Mouse (Mus musculus) cerebellum, postnatal 10 days (tissue): ENCODE results near the gene C1qtnf3.

Experiments
- DNase-seq, 2 experiments: peaks; one replicate each; pipeline ENCODE4 v3.0.0; 2021; ENCODE audit warnings: mixed read lengths in 2 of 2

C1qtnf3 gene

DNA sequence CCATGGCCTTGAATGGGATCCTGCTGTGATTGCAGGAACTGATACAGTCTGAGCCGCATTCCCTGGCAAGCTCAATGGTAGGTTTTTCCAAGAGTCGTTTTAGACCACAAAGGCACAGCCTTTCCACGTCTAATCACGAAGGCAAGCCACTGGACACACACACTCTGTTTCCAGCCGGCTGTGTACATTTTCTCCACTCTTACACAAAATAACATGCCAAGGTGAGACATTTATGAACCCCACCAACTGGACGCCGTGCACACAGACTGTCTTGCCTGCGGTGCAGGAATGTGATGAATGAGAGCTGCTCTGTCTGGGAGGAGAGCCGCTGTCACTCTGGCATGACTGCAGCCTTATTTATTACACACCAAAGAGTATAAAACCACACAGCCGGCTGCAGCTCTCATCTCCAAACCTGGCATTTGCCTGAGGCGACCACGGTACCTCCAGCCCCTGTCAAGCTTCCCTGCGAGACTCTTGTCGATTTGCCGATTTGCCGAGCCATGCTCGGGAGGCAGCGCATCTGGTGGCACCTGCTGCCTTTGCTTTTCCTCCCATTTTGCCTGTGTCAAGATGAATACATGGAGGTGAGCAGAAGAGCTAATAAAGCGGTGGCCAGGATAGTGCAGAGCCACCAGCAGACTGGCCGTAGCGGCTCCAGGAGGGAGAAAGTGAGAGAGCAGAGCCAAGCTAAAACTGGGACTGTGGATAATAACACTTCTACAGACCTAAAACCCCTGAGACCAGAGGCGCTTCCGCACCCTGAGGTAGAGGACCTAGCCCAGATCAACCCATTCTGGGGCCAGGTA lies at the start of gene C1qtnf3:
Gene C1qtnf3, plus strand, starts transcription at position 382 of the 809 bp plus-strand sequence.
- DNase-seq, result peak; percentile 38 to 40

DNA sequence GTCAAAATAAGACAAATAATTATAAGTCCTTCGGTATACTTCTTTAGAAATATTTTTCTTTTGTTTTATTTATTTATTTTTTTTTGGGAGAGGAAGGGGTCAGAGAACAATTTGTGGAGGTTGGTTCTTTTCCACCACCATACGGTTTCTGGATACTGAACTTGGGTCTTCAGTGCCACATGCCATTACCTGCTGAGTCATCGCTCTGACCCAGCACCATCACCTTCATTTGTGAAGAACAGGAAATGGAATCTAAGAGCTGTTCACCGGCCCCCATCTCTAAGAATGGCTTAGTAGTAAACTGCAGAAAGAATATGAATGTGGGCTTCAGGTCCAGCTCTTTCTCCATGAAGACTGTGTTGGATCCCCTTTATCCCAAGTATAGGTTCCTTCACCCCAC lies 49.8 kb upstream of the C1qtnf3 start:
- DNase-seq, result no peak

DNA sequence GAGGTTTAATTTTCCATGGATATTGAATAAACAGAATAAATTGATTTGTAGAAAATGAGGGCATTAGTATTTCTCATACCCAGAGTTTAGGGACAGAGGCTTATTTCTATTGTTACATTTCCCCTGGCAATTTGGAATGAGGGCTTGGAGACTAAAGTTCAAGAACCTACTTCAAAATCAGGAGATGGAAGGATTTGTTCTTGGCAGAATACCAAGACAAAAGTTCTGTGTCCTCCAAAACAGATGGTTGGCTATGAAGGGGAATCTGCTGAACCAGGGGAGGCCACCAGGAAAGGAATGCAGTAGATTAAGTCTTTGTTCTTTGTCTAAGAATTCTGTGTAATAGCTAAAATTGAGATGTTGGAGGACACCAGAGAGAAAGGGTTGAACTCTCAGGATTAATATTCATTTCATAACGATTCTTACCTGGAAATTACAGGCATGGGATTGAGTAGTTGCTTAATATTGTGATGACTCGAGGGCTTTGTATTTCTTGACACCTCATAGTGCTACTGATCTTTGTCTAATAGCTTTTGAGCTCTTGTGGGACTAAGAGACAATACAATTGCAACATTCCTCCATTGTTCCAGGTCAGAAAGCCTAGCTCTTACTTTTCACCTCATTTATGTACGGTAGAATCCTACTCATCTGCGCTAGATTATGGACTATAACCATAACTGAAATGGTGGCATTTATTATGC lies 35.4 kb upstream of the C1qtnf3 start:
- no peak for DNase-seq

DNA sequence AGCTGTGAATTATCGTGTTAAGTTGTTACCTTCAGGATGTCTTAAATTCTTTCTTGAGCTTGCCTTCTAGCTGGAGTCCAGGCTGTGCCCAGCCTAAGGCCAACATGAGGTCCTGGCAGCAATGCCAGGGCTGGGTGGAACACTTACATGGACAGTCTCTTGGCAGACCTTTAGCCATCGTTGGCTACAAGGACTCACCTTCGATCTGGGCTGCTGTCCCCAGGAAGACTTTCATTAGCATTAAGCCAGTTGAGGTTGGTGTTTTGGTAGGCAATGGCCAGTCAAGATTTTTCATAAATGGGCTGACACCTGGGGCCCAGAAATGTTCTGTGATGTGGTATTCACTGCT lies 34.8 kb upstream of the C1qtnf3 start:
- peak in 1 of 2 experiments; percentile 8 for DNase-seq

DNA sequence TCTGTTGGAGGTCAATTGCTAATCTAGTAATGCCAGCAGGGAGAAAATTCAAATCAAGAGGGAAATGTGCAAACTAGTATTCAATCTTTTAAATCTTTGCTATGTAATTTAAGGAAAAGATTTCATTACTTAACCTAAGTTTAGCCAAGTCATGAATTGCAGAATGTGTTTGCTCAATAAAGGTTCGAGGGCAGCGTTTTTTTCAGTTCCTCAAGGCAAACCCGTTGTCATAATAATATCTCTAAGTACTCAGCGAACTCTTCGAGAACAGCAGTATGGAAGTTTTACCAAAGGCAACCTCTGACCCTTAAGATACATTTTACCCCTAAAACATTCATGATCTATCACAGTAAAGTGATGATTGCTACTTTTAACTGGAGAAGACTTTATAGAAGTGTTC lies 31.9 kb upstream of the C1qtnf3 start:
- DNase-seq, result no peak

DNA sequence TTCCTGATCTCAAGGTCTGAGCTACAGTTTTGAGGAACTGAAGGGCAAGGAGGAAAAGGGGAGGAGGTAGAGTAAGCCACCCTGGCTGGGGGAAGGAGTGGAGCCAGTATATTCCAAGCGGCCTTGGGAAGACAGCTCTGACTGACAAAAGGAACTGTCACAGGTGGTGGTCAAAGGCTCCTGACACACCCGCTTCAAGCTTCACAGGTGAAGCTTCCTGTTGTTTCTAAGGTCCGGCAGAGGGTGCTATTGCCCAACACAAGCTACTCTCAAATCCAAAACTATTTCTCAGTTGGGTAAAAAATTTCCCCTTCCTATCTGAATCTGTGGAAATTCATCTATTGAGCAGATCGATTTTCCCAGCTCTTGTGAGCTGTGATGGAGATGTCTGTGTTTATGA lies 31.1 kb upstream of the C1qtnf3 start:
- DNase-seq, result peak; percentile 16 to 25

DNA sequence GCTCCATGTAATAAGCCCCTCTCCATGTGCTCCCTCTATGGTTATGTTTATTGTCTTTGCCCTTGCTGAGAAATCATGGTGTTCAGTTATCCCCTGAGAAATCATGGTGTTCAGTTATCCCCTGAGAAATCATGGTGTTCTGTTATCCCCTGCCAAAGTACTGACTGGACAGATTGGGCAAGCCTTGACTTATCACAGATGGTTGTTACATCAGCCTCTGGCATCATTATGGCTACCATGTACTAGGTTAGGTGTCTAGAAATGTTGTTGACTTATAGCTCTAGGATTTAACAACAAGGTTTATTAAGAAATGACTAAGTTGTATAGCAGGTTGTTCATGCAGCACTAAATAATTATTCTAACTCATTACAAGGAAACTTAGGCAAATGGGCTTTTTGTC lies 30.1 kb upstream of the C1qtnf3 start:
- peak in 1 of 2 experiments; percentile 12 for DNase-seq

DNA sequence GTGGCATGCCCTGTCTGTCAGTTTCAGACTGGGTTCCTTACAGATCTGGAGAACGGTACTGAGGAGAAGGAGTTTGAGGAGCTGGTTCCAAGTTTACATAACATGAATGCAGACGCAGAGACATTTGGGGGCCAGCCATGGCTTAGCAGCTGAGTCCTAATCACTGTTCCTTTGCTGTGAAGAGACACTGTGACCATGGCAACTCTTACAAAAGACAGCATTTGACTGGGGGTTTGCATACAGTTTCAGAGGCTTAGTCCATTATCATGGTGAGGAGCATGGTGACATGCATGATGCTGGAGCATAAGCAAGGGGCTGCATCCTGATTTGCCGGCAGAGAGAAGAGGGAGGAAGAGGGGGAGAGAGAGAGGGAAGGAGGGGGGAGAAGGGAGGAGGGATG lies 29.6 kb upstream of the C1qtnf3 start:
- peak; percentile 10 to 15 for DNase-seq

DNA sequence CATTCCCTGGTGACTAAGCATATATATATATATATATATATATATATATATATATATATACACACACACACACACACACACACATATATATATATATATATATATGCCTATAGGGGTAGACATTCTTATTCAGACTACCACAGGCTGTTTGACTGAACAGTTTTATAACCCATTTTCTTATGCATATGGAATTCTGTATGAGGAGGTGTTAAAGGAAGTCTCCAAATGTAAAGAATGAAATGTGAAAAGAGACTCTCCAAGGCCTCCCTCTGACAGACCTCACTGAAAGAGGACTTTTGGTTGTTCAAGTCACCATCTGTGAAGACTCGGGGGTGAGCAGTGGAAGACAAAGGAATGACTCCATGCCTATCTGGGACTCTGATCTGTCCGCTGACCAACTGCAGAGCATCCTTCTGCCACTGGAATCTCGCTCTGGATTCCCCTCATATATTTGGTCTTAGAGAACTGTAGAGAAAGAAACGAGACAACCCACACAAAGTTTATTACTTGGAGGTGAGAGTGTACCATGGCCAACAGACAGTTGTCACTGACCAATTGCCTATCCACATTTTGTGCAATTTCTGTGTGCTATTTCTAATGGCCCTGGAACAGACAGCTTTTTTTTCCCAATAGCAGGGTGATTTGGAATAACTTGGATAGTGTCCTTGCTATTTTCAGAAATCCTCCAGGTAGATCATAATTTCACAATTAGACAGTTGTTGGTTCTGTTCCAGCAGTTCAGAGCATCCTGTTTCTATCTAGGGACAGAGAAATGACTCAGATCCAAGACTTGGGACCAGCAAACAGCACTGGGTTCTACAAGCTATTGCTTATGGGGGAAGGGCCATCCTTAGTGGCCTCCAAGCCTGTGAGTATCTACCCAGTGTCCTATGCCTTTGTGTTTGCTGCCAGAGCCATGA lies 28.8 kb upstream of the C1qtnf3 start:
- peak; percentile 43 to 45 for DNase-seq

DNA sequence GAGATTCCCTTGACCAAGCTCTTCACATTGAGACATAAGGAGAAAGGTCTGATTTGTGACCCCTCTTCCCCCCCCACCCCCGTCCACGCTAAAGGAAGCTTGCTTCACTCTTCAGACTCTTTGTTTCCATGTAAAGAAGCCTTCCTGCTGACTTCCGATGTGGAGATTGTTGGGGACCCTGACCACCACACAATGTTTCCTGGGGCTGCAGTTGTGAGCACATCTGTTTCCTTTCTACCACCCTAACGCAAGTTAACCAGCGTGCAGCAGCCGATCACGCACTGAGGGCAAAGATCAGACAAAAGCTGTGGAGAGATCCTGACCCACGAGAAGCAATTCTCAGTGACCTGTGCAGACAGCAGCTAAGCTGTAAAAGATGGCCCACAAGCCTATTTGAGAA lies 24.8 kb upstream of the C1qtnf3 start:
- DNase-seq, result no peak

DNA sequence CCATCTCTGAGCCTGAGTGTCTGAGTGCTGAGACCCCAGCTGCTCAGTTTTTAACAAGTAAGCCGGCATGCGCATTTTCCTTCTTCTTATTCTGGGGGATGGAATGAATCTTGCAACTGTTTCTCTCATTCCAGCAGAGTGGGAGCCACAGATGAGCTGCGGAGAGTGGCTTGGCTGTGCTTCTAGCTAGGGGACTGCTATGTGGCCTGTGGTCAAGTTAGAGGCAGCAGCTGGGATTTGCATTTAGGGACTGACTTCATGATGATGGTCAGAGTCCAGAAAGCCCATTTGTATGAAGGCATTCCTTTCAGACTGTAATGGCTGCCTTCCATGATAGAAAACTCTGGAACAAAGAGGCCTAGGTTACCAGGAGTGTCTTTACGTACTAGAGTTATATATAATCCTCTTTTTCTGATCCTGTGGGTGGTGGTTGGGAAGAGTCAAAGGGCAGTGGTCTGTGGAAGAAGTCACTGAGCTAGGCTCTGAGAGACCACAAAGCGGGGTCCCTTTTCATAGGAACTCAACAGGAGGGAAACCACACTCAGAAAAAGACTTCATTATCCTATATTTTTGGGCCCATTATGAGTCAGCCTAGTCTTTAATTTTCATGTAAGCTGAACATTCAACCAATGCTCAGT lies 23.4 kb upstream of the C1qtnf3 start:
- no peak for DNase-seq

DNA sequence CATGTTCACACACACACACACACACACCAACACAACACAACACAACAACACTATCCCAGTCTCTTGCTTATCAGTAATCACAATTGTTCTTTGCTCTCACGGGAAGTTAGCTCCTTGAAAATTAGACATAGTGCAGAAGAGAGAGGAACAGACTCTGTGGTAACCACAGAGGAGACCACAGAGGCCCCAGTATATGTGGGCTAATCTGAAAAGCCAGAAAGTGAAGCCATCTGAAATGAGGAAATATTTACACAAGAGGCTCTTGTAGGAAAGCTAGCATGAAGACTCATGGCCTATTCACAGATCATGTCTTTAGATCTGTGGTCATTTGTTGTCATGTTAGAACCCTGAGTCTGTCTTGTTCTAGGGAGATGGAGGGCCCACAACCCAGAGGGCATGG lies 18.2 kb upstream of the C1qtnf3 start:
- no peak for DNase-seq

DNA sequence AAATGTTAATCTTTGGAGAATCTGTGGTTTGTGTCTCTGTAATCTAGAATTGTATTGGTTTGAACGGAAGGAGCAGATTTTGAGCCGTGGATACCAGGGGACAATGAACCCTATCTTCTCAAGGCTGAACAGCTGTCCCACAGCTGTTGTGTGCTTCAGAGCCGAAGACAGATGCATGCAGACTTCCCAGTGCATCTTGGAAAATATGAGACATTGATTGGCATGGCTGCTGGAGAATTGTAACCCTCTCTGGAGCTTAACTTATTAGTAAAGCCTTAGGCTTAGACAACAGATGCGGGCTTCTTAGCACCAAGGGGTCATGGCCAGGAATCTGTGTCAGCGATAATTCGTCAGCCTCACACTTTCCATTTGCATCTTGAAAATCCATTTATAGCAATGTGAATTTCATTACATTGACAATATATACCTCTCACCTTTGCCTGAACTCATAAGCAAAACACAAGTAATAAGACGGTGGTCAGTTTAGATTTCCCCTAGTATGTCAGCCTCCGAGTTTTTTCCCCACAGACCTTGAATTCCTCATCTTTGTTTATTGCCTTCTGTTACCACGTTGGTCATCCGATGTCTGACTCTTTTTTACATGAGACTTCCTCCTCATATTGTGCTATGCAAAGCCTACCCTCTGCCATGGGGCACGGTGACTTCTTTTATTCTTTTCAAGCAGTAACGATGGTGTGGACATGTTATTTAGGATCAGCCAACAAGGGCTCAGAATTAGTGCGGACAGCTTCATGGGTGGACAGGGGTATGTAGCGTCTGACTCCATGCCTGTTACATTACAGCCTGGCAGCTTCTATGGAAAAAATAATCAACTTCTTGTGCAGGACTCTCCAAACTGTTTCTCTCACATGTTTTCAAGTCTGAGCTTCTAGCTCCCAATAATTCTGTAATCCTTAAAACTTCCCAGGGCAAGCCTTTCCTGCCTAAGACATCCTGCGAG lies 11.7 kb upstream of the C1qtnf3 start:
- no peak for DNase-seq

DNA sequence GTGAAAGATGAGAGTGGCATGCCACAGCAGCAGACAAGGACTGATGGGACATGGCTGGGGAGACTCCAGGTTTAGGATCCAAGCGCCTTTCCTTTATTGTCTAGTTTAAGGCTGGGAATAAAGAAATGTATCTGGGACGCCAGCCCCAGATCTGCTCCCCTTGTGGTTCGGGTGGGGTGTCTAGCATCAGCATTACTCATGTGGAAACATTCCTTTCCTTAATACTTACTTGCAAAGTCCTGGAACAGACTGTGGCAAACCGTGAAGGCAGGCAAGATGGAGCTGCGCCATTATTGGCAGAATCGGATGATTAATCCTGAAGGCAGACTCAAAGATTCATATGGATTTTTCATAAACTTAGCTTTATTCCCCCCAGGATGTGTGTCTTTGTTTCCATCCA lies 10.2 kb upstream of the C1qtnf3 start:
- DNase-seq, result no peak

DNA sequence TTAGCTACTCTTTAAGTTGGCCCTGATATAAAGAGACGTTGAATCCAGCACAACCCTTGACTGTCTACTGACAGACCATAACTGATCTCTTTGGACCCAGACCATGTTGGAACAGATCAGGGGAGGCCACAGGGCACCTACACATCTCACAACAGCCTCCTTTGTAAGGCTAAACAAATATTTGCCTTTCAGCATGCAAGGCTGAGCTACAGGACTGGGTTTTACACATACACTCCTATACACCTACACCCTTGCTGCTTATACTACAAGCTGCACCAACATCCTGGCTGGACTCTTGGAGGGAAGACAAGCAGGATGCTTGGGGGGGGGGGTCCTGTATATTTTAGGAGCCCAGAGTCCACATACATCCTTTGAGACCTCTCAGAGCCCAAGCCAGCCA lies 4.3 kb upstream of the C1qtnf3 start:
- no peak for DNase-seq

DNA sequence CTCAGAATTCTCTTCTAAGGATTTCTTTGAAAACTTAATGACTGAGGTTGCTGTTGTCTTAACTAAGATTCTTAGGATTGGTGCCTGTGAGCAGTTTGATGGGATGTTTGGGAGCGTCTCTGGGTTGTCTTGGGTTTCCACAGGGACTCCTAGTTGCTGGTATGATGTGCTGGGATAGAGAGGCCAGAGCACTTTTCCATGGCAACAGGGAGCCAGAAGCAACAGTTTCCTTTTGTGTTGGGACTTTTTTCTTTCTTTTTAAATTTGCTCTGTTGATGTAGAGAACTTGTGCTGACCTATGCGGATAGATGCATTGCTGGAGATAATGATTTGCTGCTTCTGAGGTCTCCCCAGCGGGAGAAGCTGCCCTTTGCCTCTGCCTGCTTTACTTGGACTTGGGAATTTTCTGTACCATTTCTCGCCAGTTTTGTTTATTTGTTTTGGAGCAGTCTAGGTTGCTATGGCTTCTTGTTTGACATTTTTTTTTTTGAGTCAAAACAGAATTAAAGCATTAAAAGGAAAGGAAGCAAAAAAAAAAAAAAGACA lies 701 bp downstream of the C1qtnf3 start:
- DNase-seq, result no peak

DNA sequence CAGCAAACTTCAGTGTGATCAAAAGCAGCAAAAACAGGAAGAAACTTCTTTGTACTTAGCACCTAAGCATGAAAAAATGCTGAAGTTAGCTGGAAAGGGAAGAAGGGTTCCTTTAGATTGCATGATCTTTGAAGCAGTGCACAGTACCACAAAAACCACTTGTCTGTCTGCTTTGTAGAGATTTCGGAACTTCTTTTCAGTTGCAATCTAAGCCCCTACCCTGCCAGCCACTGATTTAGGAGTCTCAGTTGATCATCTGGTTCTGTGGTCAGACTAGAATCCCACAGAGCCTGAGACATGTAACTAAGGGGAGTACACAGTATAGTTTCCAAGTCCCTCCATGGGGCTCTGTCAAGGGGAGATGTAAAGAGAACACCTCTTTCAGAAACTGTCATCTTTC lies 1.3 kb downstream of the C1qtnf3 start:
- DNase-seq, result no peak

DNA sequence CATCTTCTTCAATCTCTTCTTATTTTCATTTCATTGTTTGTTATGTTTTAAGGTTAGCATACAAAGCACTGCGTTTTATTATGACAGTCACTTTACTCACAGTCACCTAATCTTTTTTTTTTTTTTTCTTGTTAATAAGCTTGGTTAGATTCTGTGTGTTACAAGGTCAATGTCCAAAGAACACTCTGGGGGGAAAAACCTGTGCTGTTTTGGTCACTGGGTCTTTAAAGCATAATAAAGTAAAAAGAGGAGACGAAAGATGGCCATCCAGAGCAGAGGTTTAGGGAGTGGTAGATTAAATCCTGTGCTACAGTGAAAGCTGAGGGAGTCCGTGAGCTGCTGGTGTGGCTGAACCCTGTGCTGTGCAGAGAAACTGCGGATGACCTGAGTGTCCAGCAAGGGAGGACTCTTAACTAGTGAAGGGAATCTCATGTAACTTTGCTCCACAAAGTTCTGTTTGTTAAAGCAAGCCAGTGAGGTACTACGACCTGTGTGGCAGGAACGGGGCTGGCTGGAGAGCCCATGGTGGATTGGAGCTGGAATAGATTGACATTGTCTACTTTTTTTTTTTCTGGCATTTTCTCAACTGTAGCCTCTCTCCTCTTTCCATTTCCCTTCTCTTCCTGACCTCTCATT lies 2.4 kb downstream of the C1qtnf3 start:
- DNase-seq, result no peak

DNA sequence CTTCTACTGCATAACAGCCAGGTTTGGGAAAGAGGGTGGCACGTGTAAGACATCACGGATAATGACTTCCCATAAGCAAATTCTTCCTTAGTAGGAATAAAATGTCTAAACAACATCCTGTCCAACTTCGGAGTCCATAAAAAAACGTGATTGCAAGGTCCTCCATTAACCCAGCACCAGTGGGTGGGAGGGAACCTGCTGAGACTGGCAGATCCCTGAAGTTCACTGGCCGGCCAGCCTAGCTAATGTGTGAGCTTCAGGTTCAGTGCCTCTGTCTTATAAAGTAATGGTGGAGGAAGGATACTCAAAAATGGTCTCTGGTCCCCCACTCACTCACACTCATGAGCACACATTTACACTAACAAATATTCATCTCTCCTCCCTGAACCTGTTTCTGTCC lies 3.0 kb downstream of the C1qtnf3 start:
- DNase-seq, result no peak

DNA sequence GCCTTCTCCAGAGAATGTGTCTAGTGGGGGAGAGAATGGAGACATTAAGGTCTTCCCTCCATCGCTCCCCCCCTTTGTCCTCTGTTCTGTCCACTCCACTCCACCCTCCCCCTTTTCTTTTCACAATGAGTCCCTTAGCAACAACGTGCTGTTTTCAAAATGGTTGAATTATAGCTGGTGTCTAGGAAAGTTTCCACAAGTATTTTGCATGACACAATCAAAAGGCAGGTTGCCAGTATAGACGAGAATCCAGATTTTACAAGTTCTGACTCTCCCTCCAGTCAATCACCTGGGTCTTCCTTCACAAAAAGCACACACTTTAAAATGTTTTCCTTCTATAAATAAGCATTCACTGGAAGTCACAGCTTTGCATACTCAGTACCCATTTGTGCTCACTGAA lies 4.6 kb downstream of the C1qtnf3 start:
- no peak for DNase-seq
